ENCODE assay signal across 17 mouse cellular contexts in the genomic region with DNA sequence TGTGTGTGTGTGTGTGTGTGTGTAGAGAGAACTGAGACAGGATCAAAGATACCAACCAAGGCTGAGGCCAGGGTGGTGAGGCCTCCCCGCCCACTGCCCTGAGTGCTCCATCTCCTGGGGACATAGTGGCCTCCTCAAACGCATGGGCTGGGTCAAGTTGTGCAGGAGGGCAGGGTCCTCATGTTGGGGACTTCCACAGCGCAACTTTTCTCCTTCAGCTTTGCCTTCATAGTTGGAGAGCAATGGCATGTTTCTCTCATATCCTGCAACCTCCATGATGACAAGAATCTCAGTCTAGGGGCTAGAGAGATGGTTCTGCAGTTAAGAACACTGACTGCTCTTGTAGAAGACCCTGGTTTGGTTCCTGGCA.
A peak's percentile ranks its signal among the peaks of the same experiment; 100 is the strongest.
DNase-seq lines count a peak whose midpoint lies in the region; ATAC-seq and TF ChIP-seq lines count a peak whose summit lies in the region.
"Had no signal": no experiment of that assay in that cellular context is flagged by ENCODE, and none has a peak within 500 bp of the region (broad histone marks: within the 10 kb centered on the region; RNA-seq: fewer than 3 reads in every experiment).

No protein-coding gene starts in this region.

- H3K4me1 ChIP-seq in lung, embryonic 14.5 days (ENCODE audit: insufficient read depth) = peaks cover 9% of the 10 kb centered on the region; the same call in 1 of the 2 replicates
- H3K4me1 ChIP-seq in bone marrow macrophage, adult 2 months (ENCODE audit: control insufficient read depth, insufficient read depth, low read length) = peaks cover 56% of the 10 kb centered on the region
- H3K4me1 ChIP-seq: megakaryocyte, embryonic 14.5 days had no signal

- 57% methylated on average over 3 of the region's 3 CpGs for WGBS in lung, embryonic 14.5 days
- 86% methylated on average over 3 of the region's 3 CpGs for WGBS in macrophage (ENCODE audit: missing documents)

- TF ChIP-seq CTCF in lung, embryonic 14.5 days (IDR thresholded peaks at IDR 0.05; ENCODE audit: low read depth) = no peak
- no peak for TF ChIP-seq CTCF in bone marrow macrophage, adult 2 months (IDR thresholded peaks at IDR 0.05; ENCODE audit: low read depth, low read length)

- no peaks in the 10 kb centered on the region for H3K36me3 ChIP-seq in lung, embryonic 14.5 days (ENCODE audit: insufficient read depth)
- H3K36me3 ChIP-seq in macrophage (ENCODE audit: inconsistent target) = no peaks in the 10 kb centered on the region
- H3K36me3 ChIP-seq: embryonic facial prominence, embryonic 13.5 days; heart, embryonic 13.5 days; limb, embryonic 10.5 days had no signal

- no peak overlapping the region for H3K4me3 ChIP-seq in lung, embryonic 14.5 days (ENCODE audit: low read depth, low read length)
- H3K4me3 ChIP-seq in bone marrow macrophage, adult 2 months (ENCODE audit: insufficient read depth, low read length) = no peak overlapping the region
- no peak overlapping the region for H3K4me3 ChIP-seq in macrophage (ENCODE audit: inconsistent target)
- H3K4me3 ChIP-seq: embryonic facial prominence, embryonic 13.5 days; heart, embryonic 13.5 days; limb, embryonic 10.5 days; megakaryocyte, embryonic 14.5 days had no signal

- H3K27me3 ChIP-seq in lung, embryonic 14.5 days (ENCODE audit: insufficient read depth, low read length) = no peaks in the 10 kb centered on the region
- H3K27me3 ChIP-seq: embryonic facial prominence, embryonic 13.5 days; Patski had no signal

- H3K27ac ChIP-seq in lung, embryonic 14.5 days (ENCODE audit: low read depth) = peak overlapping the region; percentile 10; the same call in 1 of the 2 replicates
- peak overlapping the region; percentile 2; the same call in 1 of the 2 replicates for H3K27ac ChIP-seq in bone marrow macrophage, adult 2 months (ENCODE audit: insufficient read depth, low read depth, low read length)
- H3K27ac ChIP-seq in macrophage = 0 out of 2 replicates have a peak overlapping the region, but pooled peaks have one; percentile 5
- H3K27ac ChIP-seq: embryonic facial prominence, embryonic 13.5 days; heart, embryonic 13.5 days; kidney, postnatal 0 days; limb, embryonic 10.5 days had no signal

- no peak for TF ChIP-seq POLR2A in bone marrow macrophage, adult 2 months (IDR thresholded peaks at IDR 0.05; ENCODE audit: borderline replicate concordance, low read depth, low read length)

- no peaks in the 10 kb centered on the region for H3K9me3 ChIP-seq in lung, embryonic 14.5 days (ENCODE audit: low read depth, low read length)
- H3K9me3 ChIP-seq: embryonic facial prominence, embryonic 13.5 days; limb, embryonic 10.5 days had no signal

- intact Hi-C loops in left cerebral cortex, postnatal 25 days (cut with DNase I) = no loop called here
- intact Hi-C loops in left cerebral cortex, postnatal 14 days (cut with DNase I) = no loop called here

- H3K79me2 ChIP-seq in macrophage (ENCODE audit: inconsistent target) = no peaks in the 10 kb centered on the region

- ATAC-seq in lung, embryonic 14.5 days (ENCODE audit: insufficient read depth) = no peak

- no peak overlapping the region for H3K4me2 ChIP-seq in lung, embryonic 14.5 days
- H3K4me2 ChIP-seq: embryonic facial prominence, embryonic 13.5 days; heart, embryonic 13.5 days; liver, embryonic 11.5 days had no signal

- H3K9ac ChIP-seq in lung, embryonic 14.5 days = no peak overlapping the region
- H3K9ac ChIP-seq: embryonic facial prominence, embryonic 13.5 days; heart, embryonic 13.5 days had no signal

- no peak for DNase-seq in lung, embryonic 14.5 days
- DNase-seq in lung, adult 18-20 months = no peak
- no peak for DNase-seq in left cerebral cortex, postnatal 25 days (ENCODE audit: low spot score in 2 of 2)
- no peak for DNase-seq in adrenal gland, adult 2 months
- no peak for DNase-seq in left cerebral cortex, postnatal 14 days (ENCODE audit: low spot score in 2 of 2)
- DNase-seq: cerebellum, adult 8-10 months; heart, postnatal 36 days; kidney, adult 11 months had no signal
